Mouse (Mus musculus) large intestine, adult 2 months (tissue): ENCODE measurements around the gene Spcs1. TPM values are rescaled to one million over a fixed set of nuclear protein-coding genes. Genes with fewer than 3 reads are reported as not detected.

ENCODE experiments used
- DNase-seq: peaks from one replicate; pipeline ENCODE4 v3.0.0-alpha.2; 2012; ENCODE audit warnings: low read depth, low spot score
- WGBS: fragments of 180-500 bp; shearing (Covaris S2); methylation state at CpG from one replicate; pipeline ENCODE4 v1.1.7; 2018; 5-methylcytosine and 5-hydroxymethylcytosine counted together
- polyA plus RNA-seq: library from polyadenylated mRNA; depleted of rRNA; stranded (reverse); fragments of >200 nt; gene quantifications from 2 replicates; pipeline ENCODE4 v1.2.3, GENCODE M21; 2012; rRNA removed

Gene Spcs1
- polyA plus RNA-seq, 1 experiment, result 206 TPM

DNA sequence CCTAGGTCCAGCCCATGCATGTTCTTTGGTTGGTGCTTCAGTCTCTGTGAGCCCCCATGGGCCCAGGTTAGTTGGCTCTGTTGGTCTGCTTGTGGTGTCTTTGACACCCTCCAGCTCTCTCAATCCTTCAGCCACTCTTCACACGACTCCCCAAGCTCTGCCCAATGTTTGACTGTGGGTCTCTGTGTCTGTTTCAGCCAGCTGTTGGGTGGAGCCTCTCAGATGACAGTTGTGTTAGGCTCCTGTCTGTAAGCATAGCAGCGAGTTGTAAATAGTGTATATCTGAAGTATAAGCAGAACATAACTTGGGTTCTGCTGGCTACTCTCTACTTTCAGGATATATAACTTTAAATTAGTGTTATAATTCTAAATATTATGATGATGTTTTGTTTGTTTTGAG is 43.0 kb downstream of the Spcs1 start:
- WGBS, result 66% methylated on average over 2 of the region's 2 CpGs
- no peak for DNase-seq

DNA sequence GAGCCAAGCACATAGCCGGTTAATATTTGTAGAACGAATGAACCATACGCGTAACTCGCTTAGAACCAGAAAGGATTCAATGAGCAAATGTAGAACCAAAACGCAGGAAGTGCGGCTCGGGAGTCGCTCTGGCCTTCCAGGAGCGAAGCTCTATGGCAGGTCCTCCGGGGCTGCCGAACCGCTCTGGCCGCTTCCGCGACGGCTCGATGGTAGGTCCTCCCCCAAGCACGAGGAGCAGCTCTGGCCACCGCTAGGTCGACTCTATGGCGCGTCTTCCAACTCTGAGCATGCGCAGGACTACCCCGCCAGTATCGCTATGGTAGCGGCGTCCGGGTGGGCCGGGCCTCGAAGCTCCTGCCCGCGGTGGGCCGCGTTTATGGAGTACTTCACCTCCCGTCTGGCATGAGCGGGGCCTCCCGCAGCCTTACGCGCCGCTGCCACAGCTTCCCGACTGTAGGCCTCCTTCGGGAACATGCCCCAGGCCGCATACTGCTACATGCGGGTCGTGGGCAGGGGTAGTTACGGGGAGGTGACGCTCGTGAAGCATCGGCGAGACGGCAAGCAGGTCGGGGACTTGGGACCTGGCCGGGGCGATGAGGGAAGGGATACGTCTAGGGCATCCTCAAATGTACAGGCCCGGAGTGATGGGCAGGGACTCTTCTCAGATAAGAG is 50.2 kb downstream of the Spcs1 start, which contains the start of gene Nek4:
TSS of gene Nek4 (plus strand) at position 224 of the 672 bp plus-strand sequence.
- under 1% methylated on average over 57 of the region's 57 CpGs for WGBS
- DNase-seq, result peak; percentile 74

DNA sequence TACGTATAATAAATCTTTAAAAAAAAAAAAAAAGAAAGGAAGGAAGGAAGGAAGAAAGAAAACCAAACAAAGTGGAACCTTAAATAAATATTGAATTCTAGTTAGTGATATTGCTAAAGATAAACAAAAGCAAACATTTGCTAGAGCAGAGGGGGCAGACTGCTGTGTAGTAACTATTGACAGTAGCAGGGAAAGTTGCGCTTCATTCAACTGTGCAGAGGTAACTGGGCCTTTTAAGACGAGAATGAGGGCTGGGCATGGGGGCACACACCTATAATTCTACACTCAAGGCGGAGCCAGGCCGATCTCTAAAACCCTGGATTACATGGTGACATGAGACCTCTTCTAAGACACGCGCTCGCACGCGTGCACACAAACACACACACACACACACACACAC is 51.5 kb downstream of the Spcs1 start:
- 83% methylated on average over 10 of the region's 10 CpGs for WGBS
- no peak for DNase-seq

Other genes with a start within 250 kb of the Spcs1 start
- 8.1 and 9.1 TPM in 2 replicates for gene Tmem110, start 176.1 kb downstream of the Spcs1 start, polyA plus RNA-seq
- gene Mustn1, start 122.5 kb downstream of the Spcs1 start, polyA plus RNA-seq, result 42.7 and 49.2 TPM in 2 replicates
- 0.02 and 0.03 TPM in 2 replicates for gene Itih4, start 115.2 kb downstream of the Spcs1 start, polyA plus RNA-seq
- 0.42 and 0.73 TPM in 2 replicates for gene Itih3, start 77.9 kb downstream of the Spcs1 start, polyA plus RNA-seq
- gene Itih1, start 58.4 kb downstream of the Spcs1 start, polyA plus RNA-seq, result 0.04 TPM in 1 of 2 replicates, not detected in the other
- gene Nek4, start 50.3 kb downstream of the Spcs1 start, polyA plus RNA-seq, result 1.5 and 2.9 TPM in 2 replicates
- 9.9 and 10.1 TPM in 2 replicates for gene Glt8d1, start 272 bp downstream of the Spcs1 start, polyA plus RNA-seq
- gene Pbrm1, start 17.5 kb upstream of the Spcs1 start, polyA plus RNA-seq, result 6.0 and 9.7 TPM in 2 replicates
- 20.7 and 21.0 TPM in 2 replicates for gene Gnl3, start 17.5 kb upstream of the Spcs1 start, polyA plus RNA-seq
- 25.4 and 30.4 TPM in 2 replicates for gene Smim4, start 127.3 kb upstream of the Spcs1 start, polyA plus RNA-seq
- gene Nt5dc2, start 129.4 kb upstream of the Spcs1 start, polyA plus RNA-seq, result 9.5 and 9.8 TPM in 2 replicates
- 39.2 and 72.8 TPM in 2 replicates for gene Stab1, start 167.0 kb upstream of the Spcs1 start, polyA plus RNA-seq
- 0.18 and 0.42 TPM in 2 replicates for gene Tnnc1, start 206.6 kb upstream of the Spcs1 start, polyA plus RNA-seq
- gene Nisch, start 215.3 kb upstream of the Spcs1 start, polyA plus RNA-seq, result 119 and 164 TPM in 2 replicates
- gene Sema3g, start 216.2 kb upstream of the Spcs1 start, polyA plus RNA-seq, result 1.3 and 1.8 TPM in 2 replicates
- gene Phf7, start 249.6 kb upstream of the Spcs1 start, polyA plus RNA-seq, result 4.0 and 4.6 TPM in 2 replicates
- gene Bap1, start 249.8 kb upstream of the Spcs1 start, polyA plus RNA-seq, result 32.6 and 44.7 TPM in 2 replicates